Mouse (Mus musculus) limb, embryonic 10.5 days (tissue): ENCODE results near the gene Trim31. TPM values are rescaled to one million over a fixed set of nuclear protein-coding genes. Genes with fewer than 3 reads are reported as not detected.
A peak's percentile ranks its signal among the peaks of the same experiment; 100 is the strongest.

Experiments used
- DNase-seq: peaks from one replicate; pipeline ENCODE4 v3.0.0-alpha.2; 2017; ENCODE audit warnings: low spot score
- H3K27ac ChIP-seq: fragments of 300-500 bp; sonication (generic); 2 replicates; pipeline ENCODE4 v1.5.1; 2016; ENCODE audit warnings: mild to moderate bottlenecking
- H3K27me3 ChIP-seq: fragments of 300-500 bp; sonication (generic); 2 replicates; pipeline ENCODE4 v1.6.1; 2016; ENCODE audit warnings: low read depth, mild to moderate bottlenecking; ENCODE audit not compliant: poor library complexity, severe bottlenecking
- H3K36me3 ChIP-seq: fragments of 300-500 bp; sonication (generic); 2 replicates; pipeline ENCODE4 v1.6.1; 2016; ENCODE audit warnings: mild to moderate bottlenecking, moderate library complexity
- H3K4me1 ChIP-seq: fragments of 300-500 bp; sonication (generic); 2 replicates; pipeline ENCODE4 v1.6.1; 2016
- H3K4me3 ChIP-seq: fragments of 300-500 bp; sonication (generic); 2 replicates; pipeline ENCODE4 v1.5.1; 2016; ENCODE audit warnings: mild to moderate bottlenecking, moderate library complexity
- H3K9me3 ChIP-seq: fragments of 300-500 bp; sonication (generic); replicated peaks from 2 replicates; pipeline ENCODE4 v1.6.1; 2016; ENCODE audit warnings: mild to moderate bottlenecking
- WGBS: fragments of 180-500 bp; shearing (Covaris S2); methylation state at CpG from one replicate; pipeline ENCODE4 v1.1.7; 2016; 5-methylcytosine and 5-hydroxymethylcytosine counted together
- polyA plus RNA-seq: library from polyadenylated mRNA; unstranded; fragments of >200 nt; fragmentation: Nextera tagmentation; extraction: Ambion mirVana; gene quantifications from 2 replicates; pipeline ENCODE4 v1.2.1, GENCODE M21; 2016

The Trim31 gene
- polyA plus RNA-seq, 1 experiment from 2014 or later = not detected

- H3K9me3 ChIP-seq = no peaks in the 10 kb centered on the region
- WGBS = 81% methylated on average over 3 of the region's 3 CpGs
- no peaks in the 10 kb centered on the region for H3K4me1 ChIP-seq
- no peak for DNase-seq
- no peak overlapping the region for H3K4me3 ChIP-seq
- H3K27me3 ChIP-seq = no peaks in the 10 kb centered on the region
- H3K27ac ChIP-seq = no peak overlapping the region
- no peaks in the 10 kb centered on the region for H3K36me3 ChIP-seq
These were observed 5.7 kb downstream of the Trim31 start for GRCm38 (mm10) chr17:36903651-36904050.

- 36% methylated on average over 1 of the region's 1 CpGs for WGBS
- Histone ChIP-seq H3K4me1 (no peaks in the 10 kb centered on the region), H3K36me3 (no peaks in the 10 kb centered on the region), H3K9me3 (no peaks in the 10 kb centered on the region), H3K27me3 (no peaks in the 10 kb centered on the region), H3K27ac (no peak overlapping the region), H3K4me3 (no peak overlapping the region)
- no peak for DNase-seq
These were observed 10.3 kb downstream of the Trim31 start for GRCm38 (mm10) chr17:36908235-36908634.

- WGBS = 57% methylated on average over 4 of the region's 4 CpGs
- Histone ChIP-seq H3K27me3 (no peaks in the 10 kb centered on the region), H3K4me1 (no peaks in the 10 kb centered on the region), H3K9me3 (no peaks in the 10 kb centered on the region), H3K36me3 (no peaks in the 10 kb centered on the region), H3K27ac (no peak overlapping the region), H3K4me3 (no peak overlapping the region)
- no peak for DNase-seq
These were observed 11.9 kb downstream of the Trim31 start for GRCm38 (mm10) chr17:36909802-36910201.

GRCm38 (mm10) chr17:36912031-36912430 is 14.1 kb downstream of the Trim31 start:
- 85% methylated on average over 2 of the region's 2 CpGs for WGBS
- no peaks in the 10 kb centered on the region for H3K36me3 ChIP-seq
- H3K27ac ChIP-seq = no peak overlapping the region
- no peak overlapping the region for H3K4me3 ChIP-seq
- H3K27me3 ChIP-seq = no peaks in the 10 kb centered on the region
- no peaks in the 10 kb centered on the region for H3K9me3 ChIP-seq
- DNase-seq = no peak
- no peaks in the 10 kb centered on the region for H3K4me1 ChIP-seq

- Histone ChIP-seq H3K27ac (no peak overlapping the region), H3K36me3 (no peaks in the 10 kb centered on the region), H3K9me3 (no peaks in the 10 kb centered on the region), H3K4me1 (no peaks in the 10 kb centered on the region), H3K27me3 (no peaks in the 10 kb centered on the region), H3K4me3 (no peak overlapping the region)
- peak; percentile 71 for DNase-seq
- 17% methylated on average over 2 of the region's 2 CpGs for WGBS
These were observed 16.2 kb downstream of the Trim31 start for GRCm38 (mm10) chr17:36914108-36914507.

GRCm38 (mm10) chr17:36915076-36915475 is 17.2 kb downstream of the Trim31 start:
- H3K27me3 ChIP-seq = no peaks in the 10 kb centered on the region
- WGBS = 16% methylated on average over 9 of the region's 9 CpGs
- no peaks in the 10 kb centered on the region for H3K9me3 ChIP-seq
- H3K4me3 ChIP-seq = no peak overlapping the region
- no peak overlapping the region for H3K27ac ChIP-seq
- H3K36me3 ChIP-seq = no peaks in the 10 kb centered on the region
- H3K4me1 ChIP-seq = no peaks in the 10 kb centered on the region
- DNase-seq = peak; percentile 74

GRCm38 (mm10) chr17:36920239-36920638 is 22.3 kb downstream of the Trim31 start:
- Histone ChIP-seq H3K4me1 (no peaks in the 10 kb centered on the region), H3K27ac (no peak overlapping the region), H3K27me3 (no peaks in the 10 kb centered on the region), H3K36me3 (no peaks in the 10 kb centered on the region), H3K4me3 (no peak overlapping the region), H3K9me3 (no peaks in the 10 kb centered on the region)
- WGBS = 47% methylated on average over 15 of the region's 15 CpGs
- DNase-seq = no peak

GRCm38 (mm10) chr17:36922715-36923114 is 24.8 kb downstream of the Trim31 start:
- no peak for DNase-seq
- Histone ChIP-seq H3K4me3 (no peak overlapping the region), H3K27me3 (no peaks in the 10 kb centered on the region), H3K9me3 (no peaks in the 10 kb centered on the region), H3K36me3 (no peaks in the 10 kb centered on the region), H3K4me1 (no peaks in the 10 kb centered on the region), H3K27ac (no peak overlapping the region)
- 90% methylated on average over 4 of the region's 4 CpGs for WGBS

- 72% methylated on average over 4 of the region's 4 CpGs for WGBS
- Histone ChIP-seq H3K36me3 (no peaks in the 10 kb centered on the region), H3K27ac (no peak overlapping the region), H3K4me1 (no peaks in the 10 kb centered on the region), H3K4me3 (no peak overlapping the region), H3K9me3 (no peaks in the 10 kb centered on the region), H3K27me3 (no peaks in the 10 kb centered on the region)
- DNase-seq = no peak
These were observed 25.6 kb downstream of the Trim31 start for GRCm38 (mm10) chr17:36923491-36923890.

- no peaks in the 10 kb centered on the region for H3K36me3 ChIP-seq
- no peaks in the 10 kb centered on the region for H3K27me3 ChIP-seq
- 54% methylated on average over 10 of the region's 10 CpGs for WGBS
- H3K4me3 ChIP-seq = no peak overlapping the region
- H3K4me1 ChIP-seq = no peaks in the 10 kb centered on the region
- DNase-seq = no peak
- H3K9me3 ChIP-seq = no peaks in the 10 kb centered on the region
- H3K27ac ChIP-seq = no peak overlapping the region
These were observed 29.7 kb downstream of the Trim31 start for GRCm38 (mm10) chr17:36927496-36928120.

- DNase-seq = no peak
- no peaks in the 10 kb centered on the region for H3K4me1 ChIP-seq
- no peak overlapping the region for H3K4me3 ChIP-seq
- no peak overlapping the region for H3K27ac ChIP-seq
- no peaks in the 10 kb centered on the region for H3K36me3 ChIP-seq
- no peaks in the 10 kb centered on the region for H3K27me3 ChIP-seq
- no peaks in the 10 kb centered on the region for H3K9me3 ChIP-seq
- WGBS = 78% methylated on average over 12 of the region's 12 CpGs
These were observed 31.5 kb downstream of the Trim31 start for GRCm38 (mm10) chr17:36929236-36929932.

- WGBS = 77% methylated on average over 6 of the region's 6 CpGs
- no peak for DNase-seq
- Histone ChIP-seq H3K36me3 (no peaks in the 10 kb centered on the region), H3K4me1 (no peaks in the 10 kb centered on the region), H3K9me3 (no peaks in the 10 kb centered on the region), H3K27ac (no peak overlapping the region), H3K4me3 (no peak overlapping the region), H3K27me3 (no peaks in the 10 kb centered on the region)
These were observed 32.3 kb downstream of the Trim31 start for GRCm38 (mm10) chr17:36930233-36930632.

- Histone ChIP-seq H3K36me3 (no peaks in the 10 kb centered on the region), H3K4me3 (no peak overlapping the region), H3K27ac (no peak overlapping the region), H3K27me3 (no peaks in the 10 kb centered on the region), H3K9me3 (no peaks in the 10 kb centered on the region), H3K4me1 (no peaks in the 10 kb centered on the region)
- 82% methylated on average over 4 of the region's 4 CpGs for WGBS
- DNase-seq = no peak
These were observed 33.2 kb downstream of the Trim31 start for GRCm38 (mm10) chr17:36931130-36931529.
